Mouse (Mus musculus) heart, adult 2 months (tissue): ENCODE results near the gene Plxdc1.

ENCODE experiments used
- CTCF ChIP-seq: fragments of 200-600 bp; IDR thresholded peaks from 2 replicates; pipeline ENCODE4 v1.8.1; 2022; ENCODE audit warnings: antibody characterized with exemption, mild to moderate bottlenecking, moderate library complexity
- EP300 ChIP-seq: fragments of 200-500 bp; IDR thresholded peaks from 2 replicates; pipeline ENCODE4 v1.6.1; 2011; ENCODE audit warnings: low read depth, low read length, control low read depth; ENCODE audit not compliant: insufficient read depth

- no peak for TF ChIP-seq CTCF
- no peak for TF ChIP-seq EP300
Measured at GRCm38 (mm10) chr11:97998074-97998793, 12.0 kb upstream of the Plxdc1 start.
